Mouse (Mus musculus) v-Abl transformed pro-B cells (cell line): ENCODE data around the gene Pappa.

Experiments
- in situ Hi-C, 2 experiments: fragments of 400-800 bp; cut with MboI; formaldehyde crosslinking; loops; one replicate each; pipeline ENCODE4 v1.15.1; 2025; ENCODE audit not compliant: unreplicated experiment in 2 of 2

Pappa gene

DNA sequence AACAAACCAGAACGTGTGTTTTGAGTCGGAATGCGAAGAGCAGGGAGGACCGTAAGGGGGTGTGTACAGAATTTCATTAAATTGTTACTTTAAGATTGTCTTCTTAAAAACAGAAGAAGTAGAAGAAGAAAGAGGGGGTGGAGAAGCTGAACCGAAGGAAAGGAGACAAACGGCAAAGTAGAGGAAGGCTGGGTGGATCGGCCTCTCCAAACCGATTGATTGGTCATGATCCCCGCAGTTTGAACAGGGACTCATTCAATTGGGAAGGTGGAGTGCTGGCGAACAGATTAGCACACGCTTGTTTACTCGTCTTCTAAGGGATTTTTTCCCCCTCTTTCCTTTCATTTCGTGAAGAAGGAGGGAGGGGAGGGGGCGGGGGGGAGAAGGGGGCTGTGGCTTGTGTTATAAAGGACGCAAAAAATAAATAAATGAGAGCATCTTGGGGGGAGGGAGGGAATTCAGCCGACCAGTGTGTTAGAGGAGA is at the start of gene Pappa:
Gene Pappa, plus strand, starts transcription at position 434 of the 484 bp plus-strand sequence.
- in situ Hi-C loops: no loop called here

DNA sequence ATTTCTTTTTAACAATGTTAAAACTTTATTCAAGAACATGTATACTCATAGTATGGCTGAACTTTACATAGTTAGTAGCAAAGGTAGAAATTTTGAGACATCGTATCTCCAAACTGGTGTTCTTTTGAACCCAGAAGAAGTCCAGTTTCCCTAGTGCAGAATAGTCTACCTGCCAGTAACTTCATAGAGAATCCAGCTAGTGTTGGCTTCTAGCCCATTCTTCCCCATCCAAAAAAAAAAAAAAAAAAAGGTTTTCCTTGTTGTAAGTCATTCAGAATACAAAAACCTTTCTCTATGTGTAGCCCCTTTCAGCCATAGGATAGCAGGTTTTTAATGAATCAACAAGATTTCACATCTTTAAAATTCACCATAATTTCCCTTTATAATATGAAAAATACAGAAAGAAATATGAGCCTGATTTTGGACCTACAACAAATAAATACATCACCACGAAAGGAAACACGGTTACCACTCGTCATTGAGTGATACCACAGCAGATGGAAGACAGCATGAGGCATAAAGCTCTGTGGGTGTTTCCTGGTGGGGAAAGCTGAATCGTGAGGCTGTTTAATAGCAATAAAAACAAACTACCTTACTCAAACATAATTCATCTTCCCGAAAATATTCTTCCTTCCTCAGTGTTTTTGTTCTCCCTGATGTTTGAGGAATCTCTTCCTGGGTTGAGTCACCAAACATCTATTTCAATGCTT is 45.9 kb upstream of the Pappa start:
- in situ Hi-C loops: no loop called here

DNA sequence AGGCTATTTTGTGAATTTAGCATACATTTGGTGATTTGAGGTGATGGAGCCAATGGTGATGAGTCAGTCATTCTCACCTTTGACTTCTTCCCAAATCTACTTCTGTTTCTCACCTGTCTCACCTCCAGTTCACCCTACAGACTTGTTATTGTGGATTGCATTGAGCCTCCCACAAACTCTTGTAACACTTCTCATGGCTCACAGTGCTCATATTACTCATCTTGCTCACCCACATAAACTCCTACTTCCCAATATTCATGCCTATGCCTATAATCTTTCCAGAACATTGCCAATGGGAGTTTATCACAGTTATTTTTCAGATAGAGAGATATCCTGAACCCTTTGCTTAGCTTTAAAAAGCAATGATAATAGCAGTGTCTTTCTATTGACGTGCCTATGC is 37.1 kb upstream of the Pappa start:
- in situ Hi-C loops: no loop called here

DNA sequence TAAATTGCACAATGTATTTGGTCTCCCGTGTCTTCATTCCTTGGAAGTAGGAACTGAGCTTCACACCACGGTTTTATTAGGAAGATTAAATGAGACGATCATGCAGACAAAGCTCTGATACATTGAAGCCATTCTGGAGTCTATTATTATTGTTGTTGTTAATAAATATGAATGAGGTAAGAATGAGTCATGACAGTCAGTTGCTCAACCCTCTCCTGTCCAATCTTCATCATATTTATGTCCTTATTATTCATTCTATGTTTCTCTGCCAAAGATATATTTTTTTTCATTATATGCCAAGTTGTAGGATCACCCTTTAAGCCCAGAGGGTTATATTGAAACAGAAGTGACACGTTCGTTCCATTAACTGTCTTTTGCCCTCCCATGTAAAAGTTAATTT is 36.4 kb upstream of the Pappa start:
- in situ Hi-C loops: no loop called here

DNA sequence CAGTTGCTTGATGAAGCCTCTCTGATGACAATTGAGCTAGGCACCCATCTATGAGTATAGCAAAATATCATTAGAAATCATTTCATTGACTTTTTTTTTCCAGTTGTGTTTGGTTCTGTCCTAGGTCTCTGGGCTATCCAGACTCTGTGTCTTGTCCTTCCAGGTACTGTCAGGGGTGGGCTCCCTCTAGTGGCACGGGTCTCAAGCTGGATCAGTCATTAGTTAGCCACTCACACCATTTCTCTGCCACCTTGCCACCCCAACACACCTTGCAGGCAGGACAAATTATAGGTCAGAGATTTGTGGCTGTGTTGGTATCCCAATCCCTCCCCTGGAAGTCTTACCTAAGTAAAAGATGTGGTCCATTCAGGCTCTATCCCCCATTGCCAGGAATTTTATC is 31.8 kb upstream of the Pappa start:
- in situ Hi-C loops: no loop called here

- in situ Hi-C loops: no loop called here
Measured at GRCm38 (mm10) chr4:65120329-65120728, 3.6 kb upstream of the Pappa start.

GRCm38 (mm10) chr4:65122841-65123240 is 1.1 kb upstream of the Pappa start:
- in situ Hi-C loops: no loop called here

GRCm38 (mm10) chr4:65124369-65125151 is 586 bp downstream of the Pappa start:
- in situ Hi-C loops: no loop called here

- in situ Hi-C loops: no loop called here
Measured at GRCm38 (mm10) chr4:65125341-65126332, 1.7 kb downstream of the Pappa start.

GRCm38 (mm10) chr4:65126451-65127290 is 2.7 kb downstream of the Pappa start:
- in situ Hi-C loops: no loop called here

- in situ Hi-C loops: no loop called here
Measured at GRCm38 (mm10) chr4:65127291-65127590, 3.3 kb downstream of the Pappa start.

- in situ Hi-C loops: no loop called here
Measured at GRCm38 (mm10) chr4:65132657-65133056, 8.7 kb downstream of the Pappa start.

- in situ Hi-C loops: no loop called here
Measured at GRCm38 (mm10) chr4:65134358-65134757, 10.4 kb downstream of the Pappa start.

DNA sequence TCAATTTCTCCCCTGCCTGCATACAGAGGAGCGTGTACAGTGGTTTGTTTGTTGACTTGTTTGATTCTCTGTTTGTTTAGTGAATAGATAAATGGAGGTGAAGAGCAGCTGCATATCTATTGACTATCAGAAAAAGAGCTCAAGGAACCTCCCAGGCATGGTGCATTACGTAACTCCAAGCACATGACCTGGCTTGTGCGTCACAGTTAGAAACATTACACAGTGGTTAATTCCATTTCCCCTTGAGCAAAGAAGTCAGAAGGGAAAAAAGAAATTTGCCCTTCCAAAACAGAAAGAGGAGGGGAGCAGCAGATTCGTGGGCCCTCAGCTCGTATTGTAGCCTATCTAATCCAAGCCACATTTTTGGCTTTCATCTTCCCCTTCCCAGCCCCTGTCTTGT is 11.1 kb downstream of the Pappa start:
- in situ Hi-C loops: no loop called here

GRCm38 (mm10) chr4:65136541-65136940 is 12.6 kb downstream of the Pappa start:
- in situ Hi-C loops: no loop called here

- in situ Hi-C loops: no loop called here
Measured at GRCm38 (mm10) chr4:65146936-65147335, 23.0 kb downstream of the Pappa start.

GRCm38 (mm10) chr4:65153601-65154000 is 29.6 kb downstream of the Pappa start:
- in situ Hi-C loops: no loop called here

GRCm38 (mm10) chr4:65156231-65156630 is 32.3 kb downstream of the Pappa start:
- in situ Hi-C loops: no loop called here

GRCm38 (mm10) chr4:65158651-65159050 is 34.7 kb downstream of the Pappa start:
- in situ Hi-C loops: no loop called here

- in situ Hi-C loops: no loop called here
Measured at GRCm38 (mm10) chr4:65159481-65159880, 35.5 kb downstream of the Pappa start.
